Mouse (Mus musculus) cerebellum, adult 18-20 months (tissue): ENCODE results near the gene Zfp827.

ENCODE experiments used
- DNase-seq, 2 experiments: peaks; one replicate each; pipeline ENCODE4 v3.0.0; 2021

Zfp827 gene

DNA sequence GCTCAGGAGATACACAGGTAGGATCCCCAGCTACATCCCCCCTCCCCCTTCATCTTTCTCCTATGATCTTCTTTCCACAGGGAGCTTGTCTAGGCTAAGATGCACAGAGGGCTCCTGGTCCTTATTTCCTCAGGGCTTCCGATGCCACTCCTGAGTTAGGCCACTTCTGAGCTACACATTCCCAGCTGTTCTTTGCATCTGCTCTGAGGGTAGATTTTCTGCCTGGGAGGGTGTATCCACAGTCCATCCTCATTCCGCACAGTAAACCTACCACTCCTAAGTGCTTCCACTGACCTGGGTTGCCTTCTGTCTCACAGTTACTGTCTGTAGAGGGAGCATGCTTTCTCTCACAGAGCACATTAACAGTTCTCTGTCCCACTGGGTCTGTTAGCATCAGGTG, 37.7 kb downstream of the Zfp827 start:
- DNase-seq, result no peak

DNA sequence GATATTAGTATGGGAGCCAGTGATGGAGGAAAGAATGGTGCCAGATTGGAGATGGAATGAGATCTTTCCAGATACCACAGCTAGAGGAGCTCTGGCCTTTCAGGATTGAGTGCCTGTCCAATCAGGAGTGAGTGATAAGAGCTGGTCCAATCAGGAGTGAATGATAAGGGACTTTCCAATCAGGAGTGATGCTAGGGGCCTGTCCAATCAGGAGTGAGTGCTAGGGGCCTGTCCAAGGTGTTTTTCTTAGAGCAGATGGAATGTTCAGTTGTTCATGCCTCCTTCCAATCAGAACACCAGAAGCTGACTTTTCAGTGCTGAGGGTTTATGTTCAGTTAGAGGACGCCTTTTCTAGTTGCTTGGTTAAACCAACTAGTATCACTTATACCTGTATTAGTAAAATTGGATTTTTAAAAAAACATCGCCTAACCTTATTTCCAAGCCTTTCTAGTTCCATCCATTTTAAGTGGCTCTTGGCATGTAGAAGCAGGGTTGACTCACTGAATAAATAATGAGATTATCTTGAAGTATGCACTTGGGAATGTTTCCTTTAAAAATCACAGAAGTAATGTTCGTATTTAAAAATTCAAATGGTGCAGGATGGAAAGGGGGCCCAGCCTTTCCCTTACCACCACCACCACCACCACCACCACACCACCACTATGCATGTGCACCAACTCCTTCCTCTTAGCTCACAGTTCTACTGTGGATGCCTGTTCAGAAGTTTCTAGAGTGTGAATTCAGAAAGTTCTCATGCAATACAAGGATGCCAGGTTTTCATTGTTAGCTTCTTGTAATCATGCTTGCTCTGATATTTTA, 39.8 kb downstream of the Zfp827 start:
- no peak for DNase-seq

DNA sequence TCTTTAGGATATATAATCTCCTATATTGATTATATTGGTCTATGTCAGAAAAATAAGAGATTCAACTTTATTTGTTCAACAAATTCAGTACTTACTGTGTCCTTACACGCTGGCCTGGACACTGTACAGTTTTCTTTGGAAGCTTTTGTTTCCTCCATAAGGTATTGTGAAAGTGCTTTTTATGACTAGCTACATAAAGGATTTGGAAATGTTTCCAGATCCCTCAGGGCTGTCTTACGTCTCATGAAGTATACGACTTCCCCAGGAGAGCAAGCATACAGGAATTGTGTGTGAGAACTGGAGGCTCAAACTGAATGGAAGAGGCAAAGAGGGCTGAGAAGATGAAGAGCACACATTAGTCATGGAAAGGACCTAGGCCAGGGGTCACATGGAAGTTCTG, 45.1 kb downstream of the Zfp827 start:
- DNase-seq, result no peak

DNA sequence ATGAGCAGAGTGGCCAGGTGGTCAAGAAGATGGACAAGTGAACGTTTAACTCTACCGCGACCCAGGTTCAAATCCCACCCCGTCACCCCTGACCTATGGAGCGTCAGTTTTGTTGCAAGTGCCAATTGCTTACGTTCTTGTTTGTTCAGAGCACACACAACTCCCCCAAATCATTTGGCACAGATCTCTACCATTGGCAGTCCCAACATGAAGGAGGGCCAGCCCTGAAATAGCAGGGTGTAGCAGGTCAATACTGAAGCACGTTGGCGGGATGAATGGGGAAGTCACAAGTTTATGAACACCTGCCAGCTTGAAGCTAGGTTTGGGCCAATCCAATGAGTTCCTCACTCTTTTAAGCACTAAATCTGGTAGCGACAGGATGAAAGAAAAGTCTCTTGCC, 46.7 kb downstream of the Zfp827 start:
- DNase-seq, result no peak

DNA sequence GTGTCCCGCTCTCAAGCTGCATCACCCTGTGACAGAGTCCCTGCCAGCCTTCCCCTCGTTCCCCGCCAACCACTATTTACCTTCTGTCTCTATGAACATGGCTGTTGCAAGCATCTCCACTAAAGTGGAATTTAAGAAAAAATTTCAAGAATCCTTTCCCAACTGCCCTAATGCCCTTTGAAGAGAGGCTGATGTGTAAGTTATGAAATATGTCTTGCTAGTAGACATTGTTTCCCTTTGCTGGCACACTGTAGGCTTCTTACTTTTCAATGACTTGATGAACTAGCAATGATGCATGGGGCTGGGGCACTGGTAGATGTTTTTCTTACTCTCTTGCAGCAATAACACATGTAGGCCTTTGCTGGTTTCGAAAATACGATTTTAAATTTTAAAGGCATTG, 49.0 kb downstream of the Zfp827 start:
- DNase-seq, result no peak

DNA sequence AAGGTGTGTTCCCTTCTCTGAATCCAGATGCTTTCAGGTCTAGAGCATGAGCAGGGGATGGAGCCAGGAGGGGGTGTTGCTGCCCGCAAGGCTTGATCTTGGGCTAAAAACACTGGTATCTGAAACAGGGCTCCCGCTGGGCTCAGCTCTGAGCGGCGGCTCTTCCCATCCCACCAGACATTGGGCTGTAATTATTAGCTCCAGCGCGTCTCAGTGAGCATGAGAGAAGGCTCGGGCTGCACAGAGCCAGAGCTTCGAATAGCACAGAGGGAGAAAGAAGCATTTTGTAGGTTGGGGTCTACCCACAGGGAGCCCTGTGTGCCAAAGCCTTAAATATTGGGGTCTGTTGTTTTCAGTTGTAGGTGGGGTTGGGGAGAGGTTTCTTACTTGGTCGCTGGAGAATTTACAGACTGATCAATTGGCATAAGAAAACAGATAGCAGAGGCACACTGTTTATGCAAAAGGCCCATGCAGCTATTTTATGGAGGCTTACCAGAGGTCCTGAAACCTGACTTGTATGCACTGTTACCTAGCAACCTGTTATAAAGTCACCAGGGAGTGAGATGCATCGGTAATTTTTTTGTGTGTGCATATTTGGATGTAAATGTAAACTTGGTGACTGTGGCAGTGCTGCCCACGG, 50.4 kb downstream of the Zfp827 start:
- no peak for DNase-seq

DNA sequence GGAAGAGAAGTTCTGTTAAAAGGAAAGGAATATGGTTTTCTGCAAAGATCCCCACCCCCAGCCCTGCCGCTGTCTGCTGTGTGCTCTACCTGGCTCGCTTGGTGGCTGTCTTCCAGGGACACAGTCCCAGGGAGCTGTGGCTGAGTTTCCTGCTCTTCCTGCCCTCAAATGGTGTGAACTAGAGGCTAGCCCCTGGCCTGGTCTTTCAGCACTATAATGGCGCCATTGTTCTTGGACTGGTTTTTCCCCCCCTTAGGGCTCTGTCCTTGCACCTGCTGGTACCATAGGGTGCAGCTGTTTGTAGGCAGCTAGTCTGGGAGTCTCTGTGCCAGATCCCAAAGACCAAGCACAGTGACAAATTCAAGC, 50.9 kb downstream of the Zfp827 start:
- no peak for DNase-seq

DNA sequence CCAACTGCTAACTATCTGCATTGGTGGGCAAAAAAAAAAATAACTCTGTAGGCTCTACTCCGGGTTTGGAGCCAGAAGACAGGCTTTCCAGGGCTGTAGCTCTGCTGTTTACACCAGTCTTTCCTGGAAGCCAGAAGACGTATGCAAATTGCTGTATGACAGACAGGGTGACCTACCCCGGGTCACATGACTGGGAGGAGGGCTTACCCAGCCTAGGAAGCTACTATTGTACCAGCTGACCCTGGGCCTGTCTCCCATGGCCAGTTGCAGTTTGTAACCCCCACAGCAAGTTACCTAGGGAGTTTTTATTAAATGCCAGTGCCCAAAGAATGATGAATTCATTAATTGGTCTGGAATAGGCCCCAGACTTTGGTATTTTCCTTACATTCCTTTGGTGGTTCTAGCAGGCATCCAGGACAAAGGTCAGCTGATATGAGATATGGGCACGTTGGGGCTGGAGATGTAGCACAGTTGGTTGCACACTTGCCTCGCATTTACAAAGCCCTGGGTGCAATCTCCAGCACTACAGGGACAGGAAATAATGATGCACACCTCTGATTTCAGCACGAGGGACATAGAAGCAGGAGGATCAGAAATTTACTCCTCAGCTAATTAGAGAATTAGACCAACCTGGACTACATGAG, 52.0 kb downstream of the Zfp827 start:
- DNase-seq, result no peak

DNA sequence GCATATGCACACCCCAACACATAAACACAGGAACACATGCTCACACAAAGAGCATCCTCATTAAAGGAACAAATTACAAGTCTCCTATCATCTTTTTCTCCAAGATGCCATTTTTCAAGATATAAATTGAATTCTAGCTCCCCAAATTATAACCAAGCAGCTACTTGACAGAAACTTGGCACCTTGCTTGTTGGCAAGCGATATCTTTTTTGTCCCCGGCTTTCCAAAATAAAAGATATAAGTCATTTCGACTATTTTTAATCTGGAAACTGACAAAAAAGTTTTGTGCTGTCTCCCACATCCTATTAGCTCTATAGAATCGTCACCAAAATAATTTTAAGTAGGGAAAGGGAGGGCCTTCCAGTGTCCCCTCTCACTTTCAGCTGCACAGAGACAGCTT, 53.1 kb downstream of the Zfp827 start:
- DNase-seq, result no peak

DNA sequence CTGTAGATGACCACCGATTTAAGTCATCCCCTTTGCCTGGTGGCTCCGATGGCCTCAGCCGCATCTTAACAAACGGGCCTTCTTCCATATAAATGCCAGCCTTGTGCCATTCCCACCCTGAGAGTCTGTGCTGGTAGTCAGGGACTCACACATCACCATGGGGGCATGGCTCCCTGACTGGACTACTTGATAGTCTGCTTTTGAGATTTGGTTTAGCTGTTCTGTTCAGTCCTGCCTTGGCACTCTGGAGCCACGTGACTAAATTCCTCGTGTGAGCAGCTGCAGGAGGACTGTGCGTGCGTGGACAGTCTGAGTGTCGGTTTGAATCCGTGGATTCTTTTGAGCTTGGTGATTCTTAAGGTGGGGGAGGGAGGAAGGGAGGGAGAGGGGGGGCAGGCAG, 53.7 kb downstream of the Zfp827 start:
- DNase-seq, result no peak

DNA sequence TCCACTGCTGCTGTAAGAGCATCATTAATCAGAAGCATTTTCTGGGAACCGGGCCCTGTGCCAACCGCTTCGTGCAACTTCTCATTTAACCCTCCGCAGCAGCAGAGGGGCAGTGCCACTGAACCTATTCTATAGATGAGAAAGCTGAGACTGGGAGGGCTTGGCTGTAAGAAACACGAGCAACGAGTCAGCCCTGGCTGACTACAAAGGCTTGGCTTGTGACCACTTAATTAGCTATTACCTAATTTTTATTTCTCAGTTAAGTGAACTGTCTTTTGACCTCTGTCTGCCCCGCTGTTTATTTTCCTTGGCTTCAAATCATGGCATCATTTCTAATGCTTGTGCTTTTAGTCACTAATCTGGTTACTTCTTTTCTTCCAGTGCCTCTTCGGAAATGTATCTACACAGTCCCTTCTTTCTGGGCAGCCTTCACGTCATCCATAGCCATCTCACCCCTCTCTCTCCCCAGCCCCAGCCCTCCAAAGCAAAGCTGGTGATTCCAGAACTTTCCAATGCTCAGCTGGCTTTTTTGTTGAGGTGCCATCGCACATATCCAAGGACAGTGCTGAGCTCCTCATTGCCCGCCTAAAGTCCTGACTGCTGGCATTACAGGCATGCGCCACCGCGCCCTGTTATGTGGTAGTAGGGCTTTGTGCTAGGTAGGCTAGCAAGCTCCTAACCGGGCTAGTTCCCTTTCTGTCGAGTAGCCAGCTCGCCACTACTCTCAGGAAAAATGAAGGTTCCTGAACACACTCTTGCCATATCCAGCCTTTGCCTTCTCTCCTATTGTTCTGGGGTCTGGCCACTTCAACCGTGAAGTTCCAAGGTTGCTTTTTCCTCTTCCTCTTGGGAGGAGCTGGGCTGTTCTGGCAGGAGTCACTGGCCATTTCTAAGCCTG, 55.5 kb downstream of the Zfp827 start:
- DNase-seq, result no peak

DNA sequence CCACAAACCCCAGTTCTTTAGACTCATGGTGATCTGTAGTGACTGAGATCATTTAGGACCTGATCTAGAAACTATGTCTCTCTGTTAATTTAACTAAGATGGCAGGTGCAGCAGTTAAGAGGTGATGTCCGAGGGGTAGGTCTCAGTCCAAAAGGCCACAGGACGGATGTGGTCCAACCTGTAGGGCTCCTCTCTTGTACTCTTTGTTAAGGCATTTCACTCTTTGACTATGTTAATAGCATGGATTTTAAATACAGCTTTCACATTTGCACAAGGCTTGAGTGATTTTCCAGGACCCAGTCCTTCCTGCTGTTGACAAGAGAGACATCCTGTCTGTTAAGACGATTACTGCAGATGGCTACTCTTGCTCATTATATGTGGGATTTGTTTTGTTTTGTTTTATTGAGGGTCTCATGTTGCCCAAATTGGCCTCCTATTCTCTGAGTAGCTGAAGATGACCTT, 56.2 kb downstream of the Zfp827 start:
- no peak for DNase-seq

DNA sequence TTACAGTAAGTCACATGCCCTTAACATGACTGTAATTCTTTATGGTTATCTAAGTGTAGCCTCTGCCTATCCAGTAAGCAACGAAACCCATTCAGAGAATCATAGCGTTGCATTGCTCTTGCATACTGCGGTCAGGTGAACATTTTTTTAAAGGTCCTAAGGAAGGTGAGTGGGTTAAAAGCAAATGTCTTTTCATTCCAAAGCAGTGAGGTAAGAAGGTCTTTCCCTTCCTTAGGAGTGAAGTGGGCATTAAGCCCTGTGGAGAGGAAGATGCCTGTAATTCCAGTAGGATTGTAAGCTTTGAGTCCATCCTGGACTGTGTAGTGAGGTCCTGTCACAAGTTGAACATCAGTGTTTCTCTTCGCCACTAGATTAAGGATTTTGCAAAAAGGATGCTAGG, 66.2 kb downstream of the Zfp827 start:
- no peak for DNase-seq

DNA sequence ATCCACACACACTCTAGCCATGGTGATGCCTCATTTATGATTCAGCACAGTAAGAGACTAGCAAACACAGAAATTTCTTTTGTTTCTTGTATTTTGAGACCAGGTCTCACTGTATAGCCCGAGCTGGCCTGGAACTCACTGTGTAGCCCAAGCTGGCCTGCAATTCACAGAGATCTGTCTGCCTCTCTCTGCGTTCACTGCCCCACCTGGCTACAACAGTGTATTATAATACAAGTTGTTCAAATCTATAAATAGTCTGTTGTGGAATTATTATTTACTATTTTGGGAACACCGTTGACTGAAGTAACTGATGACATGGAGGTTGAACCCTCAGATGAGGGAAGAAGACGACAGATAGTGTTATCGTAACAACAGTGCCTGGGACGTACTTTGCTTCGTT, 66.9 kb downstream of the Zfp827 start:
- DNase-seq, result no peak

DNA sequence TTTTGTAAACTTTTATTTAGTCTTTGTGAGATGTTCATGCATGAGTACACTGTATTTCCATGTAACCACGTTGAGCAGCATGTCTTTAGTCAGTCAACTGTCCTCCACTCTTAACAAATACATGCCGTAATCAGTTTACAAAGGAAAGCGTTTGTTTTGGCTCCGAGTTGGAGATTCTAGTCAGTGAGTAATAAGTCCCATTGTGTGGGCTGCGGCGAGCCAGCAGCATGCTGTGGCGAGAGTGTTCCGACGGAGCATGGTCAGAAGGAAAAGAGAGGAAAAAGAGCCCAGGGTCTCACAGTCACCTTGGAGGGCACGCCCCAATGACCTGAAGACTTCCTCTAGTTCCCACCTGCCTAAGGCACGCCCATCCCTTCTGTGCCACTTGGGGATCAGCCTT, 68.7 kb downstream of the Zfp827 start:
- DNase-seq, result no peak

DNA sequence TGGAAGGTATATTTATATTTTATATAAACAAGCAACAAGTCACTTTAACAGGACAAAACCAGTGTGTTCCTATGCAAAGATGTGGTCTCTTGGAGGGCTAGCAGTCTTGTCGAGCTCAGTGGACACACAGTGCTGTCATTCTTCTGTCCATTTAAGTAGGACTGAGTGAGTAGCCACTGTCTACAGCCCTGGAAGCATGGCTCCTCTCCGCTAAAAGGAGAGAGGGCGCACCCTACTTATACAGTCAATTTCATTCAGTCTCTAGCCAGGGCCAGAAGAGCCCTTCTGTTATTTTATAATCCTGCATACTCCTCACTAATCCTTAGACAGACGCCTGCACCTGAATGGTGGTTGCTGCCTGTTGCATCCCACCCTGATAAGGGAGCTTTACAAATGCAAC, 74.5 kb downstream of the Zfp827 start:
- no peak for DNase-seq

DNA sequence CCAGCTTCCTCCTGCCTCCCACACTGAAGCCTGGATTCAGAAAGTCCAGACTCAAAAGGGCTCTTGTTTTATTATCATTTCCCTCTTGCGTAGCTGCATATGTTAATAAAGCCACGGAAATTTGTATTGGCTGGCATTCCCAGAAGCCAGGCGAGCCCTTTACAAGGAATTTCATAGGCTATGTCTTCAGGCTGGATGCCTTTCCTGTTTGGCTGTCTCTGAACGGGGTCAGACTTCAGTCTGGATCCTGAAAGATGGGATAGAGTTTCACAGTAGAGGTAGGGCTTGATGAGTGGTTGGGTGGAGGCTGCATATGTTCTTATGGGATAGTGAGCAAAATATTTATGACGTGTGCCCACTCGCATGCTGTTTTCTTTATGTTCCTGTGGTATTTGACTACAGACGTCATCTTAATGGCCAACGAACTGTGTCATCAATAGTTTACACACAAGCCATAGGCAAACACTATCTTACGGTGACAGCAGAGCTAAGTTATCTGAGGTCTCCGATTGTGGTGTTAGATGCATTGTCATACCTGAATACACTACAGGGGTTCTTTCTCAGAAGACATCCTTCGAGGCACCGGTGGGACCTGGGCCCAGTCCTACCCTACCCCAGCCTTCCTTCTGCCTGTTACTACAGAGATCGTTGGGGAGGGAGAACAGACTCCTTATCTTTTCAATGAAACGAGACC, 75.1 kb downstream of the Zfp827 start:
- DNase-seq, result no peak

DNA sequence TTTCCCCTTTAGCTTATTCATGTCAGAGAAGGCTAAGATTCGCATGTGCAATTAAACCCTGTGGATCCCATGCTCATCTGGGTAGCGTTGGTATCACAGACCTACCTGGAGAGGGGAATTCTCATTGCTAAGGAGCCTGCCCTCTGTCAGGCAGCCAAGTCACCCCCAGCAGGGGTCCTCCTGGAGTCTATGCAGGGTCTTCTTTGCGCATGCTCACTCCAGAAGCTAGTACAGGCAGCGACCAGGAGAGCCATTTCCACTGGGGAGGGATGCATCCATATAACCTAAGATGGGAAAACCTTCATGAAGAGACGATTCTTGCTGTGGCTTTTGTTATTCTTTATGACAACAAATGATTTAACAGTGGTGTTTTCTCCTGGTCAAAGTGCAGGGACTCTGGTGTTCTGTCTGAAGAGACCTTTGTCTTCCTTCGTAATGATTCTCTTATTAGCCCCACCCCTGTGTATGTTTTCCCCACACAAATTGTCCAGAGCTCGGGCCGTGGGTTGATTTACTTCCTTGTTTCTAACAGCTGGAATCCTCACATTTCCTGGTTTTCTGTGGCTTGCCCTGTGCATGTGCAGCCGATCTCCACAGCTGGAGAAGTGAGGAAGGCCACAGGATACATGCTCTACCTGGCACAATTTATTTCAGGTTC, 75.8 kb downstream of the Zfp827 start:
- no peak for DNase-seq

DNA sequence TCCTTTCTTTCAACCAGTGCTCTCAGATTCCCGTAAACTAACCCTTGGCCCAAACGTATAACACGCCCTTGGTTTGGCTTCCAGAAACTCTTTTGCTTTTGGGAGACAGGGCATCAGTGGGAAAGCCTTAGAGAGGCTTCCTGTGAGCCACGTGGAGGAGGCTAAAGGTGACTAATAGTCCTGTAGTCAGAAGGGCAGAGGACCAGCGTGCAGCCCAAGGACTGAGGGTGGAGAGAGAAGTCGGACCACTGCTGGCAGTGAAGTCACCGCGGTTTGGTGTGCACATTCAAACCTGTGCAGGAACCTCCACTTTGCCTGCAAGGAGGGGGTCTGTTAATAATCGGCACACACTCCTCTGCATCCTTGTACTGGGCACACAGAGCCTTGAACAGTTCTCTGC, 76.4 kb downstream of the Zfp827 start:
- DNase-seq, result no peak

DNA sequence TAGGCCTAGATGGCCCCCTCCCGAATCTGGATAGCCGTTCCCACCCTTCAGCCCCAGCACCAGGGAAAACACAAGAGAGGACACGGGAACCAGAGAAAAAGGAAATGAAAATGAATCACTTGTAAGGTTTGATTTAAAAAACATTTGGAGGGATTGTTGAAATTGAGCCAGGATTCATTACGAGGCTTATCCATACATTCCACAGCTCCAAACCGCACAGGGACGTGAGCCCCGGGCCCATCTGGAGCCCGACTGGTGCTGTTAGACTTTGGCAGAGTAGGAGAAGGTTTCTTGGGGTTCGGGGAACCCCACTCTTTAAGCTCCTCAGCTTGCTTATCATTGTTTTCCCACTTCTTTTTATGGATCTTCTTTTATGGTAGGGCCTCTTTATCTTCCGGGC, 76.9 kb downstream of the Zfp827 start:
- no peak for DNase-seq

DNA sequence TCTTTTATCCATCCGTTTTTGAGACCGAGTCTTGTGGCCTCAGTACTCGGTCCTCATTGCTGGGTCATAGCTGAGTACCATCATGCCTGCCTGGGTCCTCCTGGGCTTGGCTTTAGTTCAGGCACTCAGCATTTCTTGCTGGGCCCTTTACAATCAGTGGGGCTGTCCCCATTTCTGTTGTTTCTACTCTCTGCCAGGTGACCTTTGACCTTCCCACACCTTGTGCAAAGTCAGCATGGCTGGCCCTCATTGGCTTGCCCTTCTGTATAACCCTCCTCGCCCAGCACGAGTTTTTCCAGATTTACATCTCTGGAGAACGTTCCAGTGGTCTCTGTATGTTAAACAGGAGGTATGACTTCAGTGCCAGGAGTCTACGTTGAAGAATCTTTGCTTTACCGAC, 83.2 kb downstream of the Zfp827 start:
- DNase-seq, result no peak

DNA sequence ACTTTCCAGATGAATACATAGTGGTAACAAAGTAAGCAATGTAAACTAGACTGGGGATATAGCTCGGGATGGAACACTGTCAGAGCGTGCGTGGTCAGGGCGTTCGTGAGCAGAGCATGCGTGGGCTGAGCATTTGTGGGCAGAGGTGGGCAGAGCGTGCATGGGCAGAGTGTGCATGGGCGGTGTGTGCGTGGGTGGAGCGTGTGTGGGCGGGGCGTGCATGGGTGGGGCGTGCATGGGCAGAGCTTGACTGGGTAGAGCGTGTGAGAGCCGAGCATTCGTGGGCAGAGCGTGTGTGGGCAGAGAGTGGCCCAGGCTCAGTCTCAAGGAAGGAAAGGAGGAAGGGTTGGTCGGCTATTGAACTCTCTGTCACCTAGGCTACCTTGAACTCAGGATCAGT, 84.2 kb downstream of the Zfp827 start:
- DNase-seq, result no peak
